Mouse (Mus musculus): ENCODE measurements around the gene Them4.

The Them4 gene

DNA sequence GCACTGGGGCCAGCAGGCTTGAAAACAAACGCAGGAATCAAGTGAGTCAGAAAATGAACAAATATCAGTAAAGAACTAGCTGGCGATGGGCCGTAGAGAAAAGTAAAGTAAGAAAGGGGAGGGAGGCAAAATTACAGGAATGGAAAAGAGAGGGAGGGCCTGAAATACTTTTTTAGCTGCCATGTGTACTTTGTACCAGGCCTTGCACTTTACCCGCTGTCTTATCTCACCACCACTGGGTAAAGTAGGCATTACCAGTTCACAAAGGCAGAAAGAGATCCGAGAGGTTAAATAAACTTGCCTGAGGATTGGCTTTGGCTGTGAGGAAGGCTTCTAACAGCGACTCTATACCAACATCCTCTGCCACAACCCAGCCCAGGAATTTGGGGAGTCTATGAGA, 57.6 kb downstream of the Them4 start:
- no peak for DNase-seq (ENCODE audit: extremely low spot score, low read depth, low spot score)

GRCm38 (mm10) chr3:94368631-94369030, 58.7 kb downstream of the Them4 start:
- no peak for DNase-seq (ENCODE audit: extremely low spot score, low read depth, low spot score)

DNA sequence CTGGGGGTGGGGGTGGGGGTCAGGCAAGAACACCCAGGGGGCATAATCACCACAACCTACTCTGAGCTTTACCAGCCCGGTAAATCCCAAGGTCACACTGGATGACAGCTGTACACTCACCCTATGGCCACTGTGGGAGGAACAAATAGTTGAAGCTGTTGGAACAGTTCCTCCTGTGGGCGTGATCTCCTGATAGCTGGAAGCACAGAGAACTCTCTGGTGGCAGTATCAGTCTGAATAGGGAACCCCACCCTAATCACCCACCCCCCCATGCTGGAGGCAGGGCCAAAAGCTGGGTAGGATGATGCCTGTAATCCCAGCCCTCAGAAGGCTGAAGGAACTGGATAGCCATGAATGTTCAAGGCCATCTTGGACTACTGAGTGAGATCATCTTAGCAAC, 59.8 kb downstream of the Them4 start:
- no peak for DNase-seq (ENCODE audit: extremely low spot score, low read depth, low spot score)

DNA sequence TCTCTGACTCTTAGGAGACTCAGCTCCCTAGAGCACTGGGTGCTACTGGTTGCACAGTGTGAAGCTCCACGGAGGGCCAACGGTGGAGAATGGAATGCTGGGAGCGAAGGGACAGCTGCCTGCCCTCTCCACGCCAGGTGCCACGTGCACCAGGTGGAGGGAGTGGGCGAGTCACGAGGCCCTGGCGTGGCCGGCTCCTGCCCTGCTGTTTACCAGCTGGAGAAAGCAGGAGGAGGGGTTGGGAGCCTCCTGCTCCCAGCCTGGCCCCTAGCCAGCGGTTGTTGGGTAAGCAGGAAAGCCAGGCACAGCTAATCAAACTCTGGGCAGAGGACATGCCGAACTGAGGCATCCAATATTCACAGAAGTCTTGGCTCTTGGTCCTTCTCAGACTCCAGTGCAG, 61.7 kb downstream of the Them4 start:
- DNase-seq (ENCODE audit: extremely low spot score, low read depth, low spot score): no peak

DNA sequence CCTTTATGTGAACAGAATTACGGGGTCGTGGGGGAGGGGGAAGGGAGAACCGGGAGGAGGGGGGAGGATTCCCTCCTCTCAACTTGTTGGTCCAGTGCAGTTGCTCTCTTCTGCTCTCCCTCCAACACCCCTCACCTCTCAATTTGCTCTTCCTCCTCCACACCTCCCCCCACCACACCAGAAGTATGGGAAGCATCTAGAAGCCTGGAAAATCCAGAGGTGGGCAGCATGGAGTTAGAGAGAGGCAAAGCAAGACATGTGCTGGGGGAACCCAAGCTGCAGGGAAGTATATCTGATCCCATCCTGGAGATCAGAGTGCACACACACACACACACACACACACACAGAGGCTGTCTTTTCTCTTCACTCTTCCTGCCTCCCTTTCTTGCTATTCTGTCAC, 62.1 kb downstream of the Them4 start:
- no peak for DNase-seq (ENCODE audit: extremely low spot score, low read depth, low spot score)

- no peak for DNase-seq (ENCODE audit: extremely low spot score, low read depth, low spot score)
Observed at GRCm38 (mm10) chr3:94372641-94373040, 62.8 kb downstream of the Them4 start, which contains the start of gene Rorc. Rorc (plus strand) TSS chr3:94372794.

DNA sequence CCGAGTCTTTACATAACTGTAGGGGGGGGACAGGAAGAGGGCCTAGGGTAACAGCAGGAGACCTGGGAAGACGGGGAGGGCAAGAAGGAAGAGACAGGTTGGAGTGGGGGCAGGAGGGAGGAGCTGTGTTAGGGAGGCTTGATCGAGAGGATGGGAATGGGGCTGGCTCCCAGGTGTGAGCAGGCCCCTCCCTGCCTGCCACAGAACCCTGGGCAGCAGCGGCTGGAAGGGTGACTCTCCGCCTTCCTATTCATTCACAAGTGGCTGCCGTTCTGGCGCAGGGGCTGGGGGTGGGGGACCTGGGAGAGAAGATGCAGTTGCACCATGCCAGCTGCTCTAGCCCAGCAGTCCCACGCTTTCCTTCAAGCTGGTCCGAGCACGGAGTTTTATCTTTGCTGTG, 63.2 kb downstream of the Them4 start:
- no peak for DNase-seq (ENCODE audit: extremely low spot score, low read depth, low spot score)

GRCm38 (mm10) chr3:94373597-94374011, 63.7 kb downstream of the Them4 start:
- DNase-seq (ENCODE audit: extremely low spot score, low read depth, low spot score): no peak

DNA sequence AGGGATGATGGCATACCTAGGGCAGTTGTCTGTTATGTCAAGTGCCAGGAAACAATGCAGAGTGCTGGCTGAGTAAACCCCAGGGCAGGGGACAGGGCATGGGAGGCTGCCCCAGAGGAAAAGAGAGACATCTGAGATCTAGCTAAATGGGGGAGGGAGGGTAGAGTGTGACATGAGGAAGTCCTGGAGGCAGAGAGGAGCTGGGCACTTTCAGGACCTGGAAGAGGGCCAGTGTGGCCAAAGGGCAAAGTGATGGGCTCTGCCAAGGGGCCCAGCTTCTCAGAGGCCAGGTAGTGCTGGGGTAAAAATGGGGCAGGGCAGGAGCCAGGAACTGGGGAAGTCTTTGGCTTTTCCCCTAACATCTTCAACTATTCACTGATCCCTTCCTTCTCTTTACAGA, 64.7 kb downstream of the Them4 start:
- DNase-seq (ENCODE audit: extremely low spot score, low read depth, low spot score): no peak

- no peak for DNase-seq (ENCODE audit: extremely low spot score, low read depth, low spot score)
Observed at GRCm38 (mm10) chr3:94375146-94375545, 65.3 kb downstream of the Them4 start.

DNA sequence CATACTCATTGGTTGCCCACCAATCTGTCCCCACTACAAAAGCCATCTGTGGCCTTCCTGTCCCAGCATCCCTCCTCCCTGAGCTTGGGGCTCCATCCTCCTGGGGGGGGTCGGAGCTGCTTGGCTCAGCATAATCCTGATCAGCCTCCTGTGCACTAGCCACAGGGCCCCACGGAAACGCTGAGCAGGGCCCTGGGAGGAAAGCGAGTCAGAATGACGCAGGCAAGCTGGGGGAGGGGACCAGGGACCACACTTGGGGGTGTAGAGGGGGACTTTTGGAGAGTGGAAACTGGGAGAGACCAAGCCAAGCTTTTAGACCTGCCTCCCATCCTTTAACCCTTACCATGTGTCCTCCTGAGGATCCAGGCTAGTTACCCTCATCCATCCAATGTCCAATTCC, 66.0 kb downstream of the Them4 start:
- DNase-seq (ENCODE audit: extremely low spot score, low read depth, low spot score): no peak

- no peak for DNase-seq (ENCODE audit: extremely low spot score, low read depth, low spot score)
Observed at GRCm38 (mm10) chr3:94377028-94377923, 67.4 kb downstream of the Them4 start.

DNA sequence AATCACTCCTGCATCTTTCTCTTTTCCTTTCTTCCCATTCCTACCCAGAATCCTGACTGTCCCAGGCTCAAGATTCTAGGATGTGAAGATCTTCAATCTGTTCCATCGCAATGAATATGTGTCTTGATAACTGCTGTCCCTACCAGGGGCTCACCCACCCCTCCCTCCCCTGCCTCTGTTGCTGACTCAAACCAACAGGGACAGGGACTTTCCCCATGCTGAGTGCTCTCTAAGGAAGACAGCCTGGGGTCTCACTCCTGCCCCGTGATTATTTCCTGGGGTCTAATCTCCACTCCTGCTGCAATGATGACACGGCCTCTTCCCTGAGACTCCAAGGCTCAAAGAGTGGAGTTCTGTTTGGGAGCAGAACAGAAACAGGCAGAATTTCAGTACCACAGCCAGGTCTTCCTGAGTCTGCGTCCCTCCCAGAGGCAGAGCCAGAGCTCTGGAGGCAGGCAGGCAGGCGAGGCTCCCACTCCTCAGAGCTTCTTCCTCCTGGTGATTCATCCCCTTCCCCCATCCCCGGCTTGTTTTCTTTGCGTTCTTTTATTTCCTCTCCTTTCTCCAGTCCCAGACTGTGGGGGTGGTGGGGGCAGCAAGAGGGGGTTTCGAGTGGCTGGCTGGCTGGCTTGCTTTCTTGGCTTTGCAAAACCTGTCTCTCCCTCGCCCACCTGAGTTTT, 70.1 kb downstream of the Them4 start:
- no peak for DNase-seq (ENCODE audit: extremely low spot score, low read depth, low spot score)
